Mouse (Mus musculus) gastrocnemius, adult 2 months (tissue): ENCODE data around the gene Pcnx3. TPM values are rescaled to one million over a fixed set of nuclear protein-coding genes. Genes with fewer than 3 reads are reported as not detected.

ENCODE experiments used
- DNase-seq: peaks from one replicate; pipeline ENCODE4 v3.0.0; 2022
- H3K27ac ChIP-seq: fragments of 200-600 bp; 2 replicates; pipeline ENCODE4 v1.8.1; 2022; ENCODE audit warnings: mild to moderate bottlenecking
- H3K4me3 ChIP-seq: fragments of 200-600 bp; 2 replicates; pipeline ENCODE4 v1.8.1; 2022; ENCODE audit warnings: mild to moderate bottlenecking, moderate library complexity
- CTCF ChIP-seq: fragments of 200-600 bp; IDR thresholded peaks from 2 replicates; pipeline ENCODE4 v1.8.1; 2022; ENCODE audit warnings: antibody characterized with exemption, mild to moderate bottlenecking, moderate library complexity
- intact Hi-C: fragments of 180-260 bp; cut with DNase I; formaldehyde crosslinking; loops from one replicate; pipeline ENCODE4 v1.15.1; 2025
- total RNA-seq, 2 experiments: library from RNA; stranded (reverse); gene quantifications; 2 replicates each; pipeline ENCODE4 v1.2.3; 2021

Pcnx3 gene
- total RNA-seq, 2 experiments from 2014 or later: 12.6 to 14.0 TPM

- intact Hi-C loops: no loop called here
- no peak for TF ChIP-seq CTCF
- H3K4me3 ChIP-seq: peak overlapping the region; percentile 23; the same call in 1 of the 2 replicates
- DNase-seq: peak; percentile 72
- H3K27ac ChIP-seq: peak overlapping the region; percentile 84
These were observed 21.4 kb upstream of the Pcnx3 start for GRCm38 (mm10) chr19:5710068-5710467.

- intact Hi-C loops: loop anchor here (10.0 kb wide), 1 partner anchor 160 kb away; no protein-coding TSS in a partner anchor
- Histone ChIP-seq H3K4me3 (no peak overlapping the region), H3K27ac (peak overlapping the region; percentile 29)
- DNase-seq: no peak
- TF ChIP-seq CTCF: no peak
These were observed 16.3 kb upstream of the Pcnx3 start for GRCm38 (mm10) chr19:5704801-5705571.

- intact Hi-C loops: loop anchor here (10.0 kb wide), 1 partner anchor 161 kb away; no protein-coding TSS in a partner anchor
- Histone ChIP-seq H3K4me3 (no peak within 1 kb of the TSS), H3K27ac (peak within 1 kb of the TSS; percentile 29)
- DNase-seq: no peak
- no peak for TF ChIP-seq CTCF
These were observed 15.6 kb upstream of the Pcnx3 start, which contains the start of gene Kcnk7 for GRCm38 (mm10) chr19:5704163-5704800. Kcnk7 (plus strand) TSS chr19:5704367.

GRCm38 (mm10) chr19:5695849-5696462, 7.2 kb upstream of the Pcnx3 start:
- no peak overlapping the region for H3K4me3 ChIP-seq
- intact Hi-C loops: no loop called here
- TF ChIP-seq CTCF: no peak

GRCm38 (mm10) chr19:5693801-5694200, 5.1 kb upstream of the Pcnx3 start:
- intact Hi-C loops: no loop called here
- Histone ChIP-seq H3K27ac (peak overlapping the region; percentile 95), H3K4me3 (peak overlapping the region; percentile 82)
- TF ChIP-seq CTCF: no peak
- no peak for DNase-seq

More at GRCm38 (mm10) chr19:5695849-5696462, 7.2 kb upstream of the Pcnx3 start:
- H3K27ac ChIP-seq: no peak overlapping the region
- no peak for DNase-seq

GRCm38 (mm10) chr19:5692913-5693396, 4.2 kb upstream of the Pcnx3 start:
- H3K4me3 ChIP-seq: peak overlapping the region; percentile 82
- no peak for DNase-seq
- no peak for TF ChIP-seq CTCF
- intact Hi-C loops: no loop called here
- peak overlapping the region; percentile 95 for H3K27ac ChIP-seq

- Histone ChIP-seq H3K4me3 (peak overlapping the region; percentile 82), H3K27ac (peak overlapping the region; percentile 95)
- peak; percentile 72 for DNase-seq
- no peak for TF ChIP-seq CTCF
- intact Hi-C loops: no loop called here
These were observed 3.6 kb upstream of the Pcnx3 start for GRCm38 (mm10) chr19:5692086-5692912.

- Histone ChIP-seq H3K4me3 (peak overlapping the region; percentile 82), H3K27ac (peak overlapping the region; percentile 95)
- no peak for DNase-seq
- no peak for TF ChIP-seq CTCF
- intact Hi-C loops: loop anchor here (2.0 kb wide), 1 partner anchor 35 kb away; the partner anchor contains the start of gene Ehbp1l1
These were observed 2.9 kb upstream of the Pcnx3 start for GRCm38 (mm10) chr19:5691601-5692000.

- intact Hi-C loops: loop anchor here (2.0 kb wide), 1 partner anchor 36 kb away; the partner anchor contains the start of gene Ehbp1l1
These were observed 1.6 kb upstream of the Pcnx3 start for GRCm38 (mm10) chr19:5690343-5690735.

GRCm38 (mm10) chr19:5689565-5690342, 1.0 kb upstream of the Pcnx3 start:
- intact Hi-C loops: loop anchor here (2.0 kb wide), 2 partner anchors 37 to 79 kb away; partner anchors contain the start of genes Ehbp1l1 and Kat5
- H3K4me3 ChIP-seq: peak overlapping the region; percentile 82
- TF ChIP-seq CTCF: peak; percentile 11; the same call in 1 of the 2 replicates
- H3K27ac ChIP-seq: peak overlapping the region; percentile 95
- peak; percentile 91 for DNase-seq

More at GRCm38 (mm10) chr19:5690343-5690735, 1.6 kb upstream of the Pcnx3 start:
- Histone ChIP-seq H3K4me3 (peak overlapping the region; percentile 82), H3K27ac (peak overlapping the region; percentile 95)
- DNase-seq: peak; percentile 55
- TF ChIP-seq CTCF: no peak

GRCm38 (mm10) chr19:5689088-5689428, 350 bp upstream of the Pcnx3 start:
- DNase-seq: no peak
- intact Hi-C loops: loop anchor here (2.0 kb wide), 1 partner anchor 78 kb away; the partner anchor contains the start of gene Kat5

More at GRCm38 (mm10) chr19:5689088-5689428, 350 bp upstream of the Pcnx3 start:
- no peak for TF ChIP-seq CTCF
- Histone ChIP-seq H3K4me3 (peak overlapping the region; percentile 82), H3K27ac (peak overlapping the region; percentile 95)
